Mouse (Mus musculus): ENCODE results near the gene Trex2.
"Not testable (repeated sequence)": the region's sequence is repeated elsewhere in the genome, so short reads cannot be mapped to it uniquely, and the experiment has no call there.

Trex2 gene

GRCm38 (mm10) chrX:73430036-73430435 is 5.1 kb downstream of the Trex2 start:
- CTCF ChIA-PET: interaction anchor here (0.7 kb wide), 1 partner anchor 114 kb away, joined by 3 read pairs; no protein-coding TSS in a partner anchor

GRCm38 (mm10) chrX:73412767-73413166 is 22.4 kb downstream of the Trex2 start:
- CTCF ChIA-PET: interaction anchor here (0.6 kb wide), 1 partner anchor 525 kb away, joined by 8 read pairs; no protein-coding TSS in a partner anchor

- CTCF ChIA-PET: no interaction called here
Observed at GRCm38 (mm10) chrX:73410880-73411517, 24.1 kb downstream of the Trex2 start, which contains the start of gene Zfp92. TSS of gene Zfp92 (plus strand) at chrX:73411096.

GRCm38 (mm10) chrX:73401616-73402015 is 33.5 kb downstream of the Trex2 start:
- CTCF ChIA-PET: no interaction called here

GRCm38 (mm10) chrX:73400951-73401350 is 34.2 kb downstream of the Trex2 start:
- CTCF ChIA-PET: no interaction called here

GRCm38 (mm10) chrX:73398636-73399035 is 36.5 kb downstream of the Trex2 start, which contains the start of gene Gm18336:
TSS of gene Gm18336 (minus strand) at chrX:73398736.
- CTCF ChIA-PET: not testable (repeated sequence)

- CTCF ChIA-PET: no interaction called here
Observed at GRCm38 (mm10) chrX:73396446-73396845, 38.7 kb downstream of the Trex2 start.

GRCm38 (mm10) chrX:73391481-73391880 is 43.7 kb downstream of the Trex2 start:
- CTCF ChIA-PET: no interaction called here

GRCm38 (mm10) chrX:73384924-73385323 is 50.2 kb downstream of the Trex2 start:
- CTCF ChIA-PET: no interaction called here

- CTCF ChIA-PET: no interaction called here
Observed at GRCm38 (mm10) chrX:73384419-73384818, 50.7 kb downstream of the Trex2 start.
